Mouse (Mus musculus) heart, adult 2 months (tissue): ENCODE data around the gene Rab33b.

ENCODE experiments used
- CTCF ChIP-seq: fragments of 200-600 bp; IDR thresholded peaks from 2 replicates; pipeline ENCODE4 v1.8.1; 2022; ENCODE audit warnings: antibody characterized with exemption, mild to moderate bottlenecking, moderate library complexity
- POLR2A ChIP-seq: fragments of 200-500 bp; IDR thresholded peaks from 2 replicates; pipeline ENCODE4 v1.6.1; 2011; ENCODE audit warnings: mild to moderate bottlenecking, low read depth, low read length, control low read depth; ENCODE audit not compliant: insufficient read depth

- TF ChIP-seq POLR2A (no peak), CTCF (no peak)
These were observed 6.5 kb downstream of the Rab33b start for GRCm38 (mm10) chr3:51490088-51490753.
